Mouse (Mus musculus) myocyte (in vitro differentiated cells): ENCODE data around the gene H2-K1. TPM values are rescaled to one million over a fixed set of nuclear protein-coding genes. Genes with fewer than 3 reads are reported as not detected.
A peak's percentile ranks its signal among the peaks of the same experiment; 100 is the strongest.

Experiments used
- H3K27me3 ChIP-seq: one replicate; pipeline ENCODE4 v1.6.1; 2011; ENCODE audit not compliant: control insufficient read depth, insufficient read depth, insufficient read length
- H3K36me3 ChIP-seq: one replicate; pipeline ENCODE4 v1.6.1; 2011; ENCODE audit not compliant: control insufficient read depth, insufficient read depth
- H3K4me2 ChIP-seq: one replicate; pipeline ENCODE4 v1.6.1; 2011; ENCODE audit warnings: low read depth, control low read depth
- H3K4me3 ChIP-seq: one replicate; pipeline ENCODE4 v1.5.1; 2011; ENCODE audit warnings: mild to moderate bottlenecking, control low read depth, moderate library complexity
- H3K79me2 ChIP-seq: one replicate; pipeline ENCODE4 v1.6.1; 2011; ENCODE audit not compliant: control insufficient read depth, insufficient read depth
- H3ac ChIP-seq: one replicate; pipeline ENCODE4 v1.6.1; 2011; ENCODE audit not compliant: control insufficient read depth, insufficient read length
- CEBPB ChIP-seq: IDR thresholded peaks from 2 replicates; pipeline ENCODE4 v1.6.1; 2011; ENCODE audit warnings: mild to moderate bottlenecking, moderate library complexity; ENCODE audit not compliant: poor library complexity, insufficient read depth, severe bottlenecking
- E2F4 ChIP-seq: IDR thresholded peaks from one replicate; pipeline ENCODE4 v1.6.1; 2011; ENCODE audit warnings: mild to moderate bottlenecking, control low read depth, moderate library complexity; ENCODE audit not compliant: insufficient read depth
- MAX ChIP-seq: IDR thresholded peaks from one replicate; pipeline ENCODE4 v1.6.1; 2011; ENCODE audit warnings: low read depth, mild to moderate bottlenecking, control low read depth
- MYOD1 ChIP-seq, 3 experiments: IDR thresholded peaks; one replicate each; pipeline ENCODE4 v1.6.1; 2011; ENCODE audit warnings: control low read depth in 2 of 3, low read depth in 2 of 3, mild to moderate bottlenecking in 2 of 3, moderate library complexity in 1 of 3; ENCODE audit not compliant: insufficient read length in 2 of 3, control insufficient read depth in 1 of 3
- MYOG ChIP-seq, 3 experiments: IDR thresholded peaks; one replicate each; pipeline ENCODE4 v1.6.1; 2011; ENCODE audit warnings: control low read depth in 2 of 3, low read depth in 2 of 3, mild to moderate bottlenecking in 2 of 3; ENCODE audit not compliant: insufficient read length in 2 of 3, control insufficient read depth in 1 of 3, insufficient read depth in 1 of 3
- POLR2A ChIP-seq: IDR thresholded peaks from one replicate; pipeline ENCODE4 v1.6.1; 2011; ENCODE audit warnings: low read depth, mild to moderate bottlenecking, control low read depth, moderate library complexity; ENCODE audit not compliant: insufficient read length
- POLR2AphosphoS2 ChIP-seq: IDR thresholded peaks from one replicate; pipeline ENCODE4 v1.6.1; 2011; ENCODE audit warnings: low read depth, control low read depth; ENCODE audit not compliant: insufficient read length
- REST ChIP-seq: IDR thresholded peaks from one replicate; pipeline ENCODE4 v1.6.1; 2011; ENCODE audit warnings: mild to moderate bottlenecking, control low read depth, moderate library complexity; ENCODE audit not compliant: insufficient read depth, insufficient read length
- SRF ChIP-seq: IDR thresholded peaks from one replicate; pipeline ENCODE4 v1.6.1; 2011; ENCODE audit warnings: low read depth; ENCODE audit not compliant: control insufficient read depth, insufficient read length
- TCF12 ChIP-seq: IDR thresholded peaks from one replicate; pipeline ENCODE4 v1.6.1; 2011; ENCODE audit warnings: mild to moderate bottlenecking, control low read depth; ENCODE audit not compliant: poor library complexity, insufficient read depth, severe bottlenecking
- TCF3 ChIP-seq: IDR thresholded peaks from one replicate; pipeline ENCODE4 v1.6.1; 2011; ENCODE audit warnings: low read depth, control low read depth; ENCODE audit not compliant: insufficient read length
- USF1 ChIP-seq: IDR thresholded peaks from one replicate; pipeline ENCODE4 v1.6.1; 2011; ENCODE audit warnings: low read depth, mild to moderate bottlenecking, control low read depth, moderate library complexity
- polyA plus RNA-seq: library from polyadenylated mRNA; unstranded; fragments of >200 nt; fragmentation: generic; extraction: Trizol; gene quantifications from one replicate; pipeline ENCODE4 v1.2.1, GENCODE M21; 2012; ENCODE audit warnings: missing spikeins

Gene H2-K1
- polyA plus RNA-seq, 1 experiment, result 89.2 TPM

- peak within 1 kb of the TSS; percentile 5 for H3K4me3 ChIP-seq
- no peak for TF ChIP-seq REST
- TF ChIP-seq E2F4, result no peak
- TF ChIP-seq TCF12, result no peak
- TF ChIP-seq MYOD1 (IDR thresholded peaks at IDR 0.05; ENCODE audit: control insufficient read depth in 1 of 3, insufficient read length in 2 of 3, low read depth in 2 of 3), result peak in 2 of 3 experiments; percentile 88 to 90
- TF ChIP-seq MYOG (IDR thresholded peaks at IDR 0.05; ENCODE audit: control insufficient read depth in 1 of 3, insufficient read depth in 1 of 3, insufficient read length in 2 of 3, low read depth in 2 of 3), result peak in 2 of 3 experiments; percentile 80 to 89
- TF ChIP-seq POLR2AphosphoS2, result peak; percentile 95
- no peak for TF ChIP-seq SRF
- TF ChIP-seq POLR2A, result peak; percentile 71
- TF ChIP-seq TCF3, result peak; percentile 55
- TF ChIP-seq CEBPB, result no peak
- TF ChIP-seq USF1, result no peak
- H3K27me3 ChIP-seq, result no peaks in the 10 kb centered on the region
- peaks cover 24% of the 10 kb centered on the region for H3K79me2 ChIP-seq
- H3K4me2 ChIP-seq, result peak within 1 kb of the TSS; percentile 78
- no peak within 1 kb of the TSS for H3ac ChIP-seq
- H3K36me3 ChIP-seq, result peaks cover 15% of the 10 kb centered on the region
These were observed 48.9 kb downstream of the H2-K1 start, which contains the start of gene B3galt4 for GRCm38 (mm10) chr17:33951021-33951946. Gene B3galt4, minus strand, starts transcription at chr17:33951488.

DNA sequence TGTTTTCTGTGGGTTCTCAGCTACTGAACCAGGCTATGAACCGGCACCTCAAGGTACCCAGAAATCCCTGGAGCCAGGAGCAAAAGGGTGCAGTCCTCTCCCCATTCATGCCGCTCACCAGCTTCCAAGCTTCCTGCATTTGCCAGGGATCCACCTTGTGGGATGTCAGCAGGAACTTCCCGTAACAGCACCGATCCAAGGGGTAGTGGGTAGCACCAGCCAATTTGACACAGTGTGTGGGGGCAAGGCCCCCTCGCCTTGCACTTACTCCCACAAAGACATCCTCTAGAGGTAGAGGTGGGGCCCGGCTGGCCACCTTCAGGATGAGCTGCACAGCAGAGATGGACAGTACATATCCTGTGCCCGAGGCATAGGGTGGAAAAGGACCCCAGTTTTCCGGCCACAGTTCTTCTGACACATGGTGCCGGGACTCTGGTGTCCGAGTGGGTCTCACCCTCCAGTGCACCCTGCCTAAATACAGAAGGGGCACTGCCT lies 50.0 kb downstream of the H2-K1 start:
- no peak overlapping the region for H3K4me3 ChIP-seq

GRCm38 (mm10) chr17:33948905-33949537 lies 51.1 kb downstream of the H2-K1 start:
- Histone ChIP-seq H3K4me2 (no peak overlapping the region), H3K36me3 (peaks cover 8% of the 10 kb centered on the region), H3K79me2 (peaks cover 9% of the 10 kb centered on the region), H3ac (no peak overlapping the region), H3K4me3 (no peak overlapping the region), H3K27me3 (no peaks in the 10 kb centered on the region)
- no peak for TF ChIP-seq MAX
- no peak for TF ChIP-seq E2F4
- TF ChIP-seq MYOD1 (IDR thresholded peaks at IDR 0.05; ENCODE audit: control insufficient read depth in 1 of 3, insufficient read length in 2 of 3, low read depth in 2 of 3), result no peak
- TF ChIP-seq USF1, result no peak
- no peak for TF ChIP-seq TCF12
- no peak for TF ChIP-seq REST

More for the DNA sequence above, 50.0 kb downstream of the H2-K1 start:
- H3K4me2 ChIP-seq, result no peak overlapping the region
- H3K27me3 ChIP-seq, result no peaks in the 10 kb centered on the region
- peaks cover 21% of the 10 kb centered on the region for H3K79me2 ChIP-seq
- H3ac ChIP-seq, result no peak overlapping the region
- no peak for TF ChIP-seq MYOD1 (IDR thresholded peaks at IDR 0.05; ENCODE audit: control insufficient read depth in 1 of 3, insufficient read length in 2 of 3, low read depth in 2 of 3)
- TF ChIP-seq TCF12, result no peak
- TF ChIP-seq POLR2AphosphoS2, result peak; percentile 36
- no peak for TF ChIP-seq REST
- H3K36me3 ChIP-seq, result peaks cover 15% of the 10 kb centered on the region

DNA sequence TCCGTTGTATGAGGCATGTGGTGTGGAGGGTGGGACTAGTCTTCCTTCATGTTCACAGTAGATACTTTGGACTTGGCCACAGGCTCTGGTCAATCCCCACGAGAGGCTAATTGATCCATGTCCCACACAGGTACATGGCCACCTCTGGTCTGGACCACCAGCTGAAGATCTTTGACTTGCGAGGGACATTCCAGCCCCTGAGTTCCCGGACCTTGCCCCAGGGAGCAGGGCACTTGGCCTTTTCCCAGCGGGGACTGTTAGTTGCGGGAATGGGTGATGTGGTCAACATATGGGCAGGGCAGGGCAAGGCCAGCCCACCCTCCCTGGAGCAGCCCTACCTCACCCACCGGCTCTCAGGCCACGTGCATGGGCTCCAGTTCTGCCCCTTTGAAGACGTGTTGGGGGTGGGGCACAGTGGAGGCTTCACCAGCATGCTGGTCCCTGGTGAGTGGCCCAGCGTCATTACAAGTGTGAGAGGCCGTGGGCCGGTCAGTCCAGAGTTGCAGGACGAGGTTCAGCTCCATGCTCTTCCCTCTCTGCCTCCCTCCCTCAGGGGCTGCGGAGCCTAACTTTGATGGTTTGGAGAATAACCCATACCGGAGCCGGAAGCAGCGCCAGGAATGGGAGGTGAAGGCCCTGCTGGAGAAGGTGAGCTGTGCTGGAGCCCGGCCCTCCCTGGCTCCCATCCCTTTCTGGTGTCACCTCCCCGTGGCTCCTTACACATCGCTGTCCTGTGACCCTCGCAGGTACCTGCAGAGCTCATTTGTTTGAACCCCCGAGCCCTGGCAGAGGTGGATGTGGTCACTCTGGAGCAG lies 51.9 kb downstream of the H2-K1 start:
- peaks cover 2% of the 10 kb centered on the region for H3K79me2 ChIP-seq
- peaks cover 5% of the 10 kb centered on the region for H3K36me3 ChIP-seq
- H3K4me2 ChIP-seq, result no peak overlapping the region
- TF ChIP-seq CEBPB, result no peak
- TF ChIP-seq POLR2AphosphoS2, result peak; percentile 14
- TF ChIP-seq POLR2A, result no peak
- H3ac ChIP-seq, result no peak overlapping the region
- no peak overlapping the region for H3K4me3 ChIP-seq
- no peaks in the 10 kb centered on the region for H3K27me3 ChIP-seq
